Mouse (Mus musculus) bone marrow, adult 2 months (tissue): ENCODE data around the gene Rnase4.
A peak's percentile ranks its signal among the peaks of the same experiment; 100 is the strongest.

Source experiments
- CTCF ChIP-seq: fragments of 200-500 bp; IDR thresholded peaks from 2 replicates; pipeline ENCODE4 v1.5.1; 2011; ENCODE audit warnings: low read length, control low read depth; ENCODE audit not compliant: control insufficient read depth, insufficient read depth
- POLR2A ChIP-seq: fragments of 200-500 bp; IDR thresholded peaks from 2 replicates; pipeline ENCODE4 v1.6.1; 2011; ENCODE audit warnings: low read depth, mild to moderate bottlenecking, control low read depth, low read length, borderline replicate concordance; ENCODE audit not compliant: control insufficient read depth

DNA sequence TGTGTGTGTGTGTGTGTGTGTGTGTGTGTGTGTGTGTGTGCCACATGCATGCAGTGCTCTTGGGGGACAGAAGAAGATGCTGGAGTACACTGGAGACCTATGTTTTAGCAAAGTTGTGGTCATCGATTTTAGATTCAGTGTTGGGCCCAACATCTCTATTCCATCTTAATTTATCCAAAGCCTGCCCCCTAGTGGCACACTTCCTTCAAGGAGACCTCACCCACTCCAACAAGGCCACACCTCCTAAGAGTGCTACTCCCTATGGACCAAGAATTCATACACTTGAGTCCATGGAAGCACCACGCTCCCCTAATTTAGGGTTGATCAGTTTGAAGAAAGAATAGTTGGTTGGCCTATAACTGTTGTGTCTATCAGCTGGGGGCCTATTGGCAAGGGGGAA is 21.3 kb upstream of the Rnase4 start:
- TF ChIP-seq CTCF (peak; percentile 44; the same call in 1 of the 2 replicates), POLR2A (no peak)
